Mouse (Mus musculus): Measurements from ENCODE around the gene Ttc39b. TPM values are rescaled to one million over a fixed set of nuclear protein-coding genes. Genes with fewer than 3 reads are reported as not detected.

Gene Ttc39b
- polyA plus RNA-seq, 1 experiment from 2014 or later, result 3.7 TPM

DNA sequence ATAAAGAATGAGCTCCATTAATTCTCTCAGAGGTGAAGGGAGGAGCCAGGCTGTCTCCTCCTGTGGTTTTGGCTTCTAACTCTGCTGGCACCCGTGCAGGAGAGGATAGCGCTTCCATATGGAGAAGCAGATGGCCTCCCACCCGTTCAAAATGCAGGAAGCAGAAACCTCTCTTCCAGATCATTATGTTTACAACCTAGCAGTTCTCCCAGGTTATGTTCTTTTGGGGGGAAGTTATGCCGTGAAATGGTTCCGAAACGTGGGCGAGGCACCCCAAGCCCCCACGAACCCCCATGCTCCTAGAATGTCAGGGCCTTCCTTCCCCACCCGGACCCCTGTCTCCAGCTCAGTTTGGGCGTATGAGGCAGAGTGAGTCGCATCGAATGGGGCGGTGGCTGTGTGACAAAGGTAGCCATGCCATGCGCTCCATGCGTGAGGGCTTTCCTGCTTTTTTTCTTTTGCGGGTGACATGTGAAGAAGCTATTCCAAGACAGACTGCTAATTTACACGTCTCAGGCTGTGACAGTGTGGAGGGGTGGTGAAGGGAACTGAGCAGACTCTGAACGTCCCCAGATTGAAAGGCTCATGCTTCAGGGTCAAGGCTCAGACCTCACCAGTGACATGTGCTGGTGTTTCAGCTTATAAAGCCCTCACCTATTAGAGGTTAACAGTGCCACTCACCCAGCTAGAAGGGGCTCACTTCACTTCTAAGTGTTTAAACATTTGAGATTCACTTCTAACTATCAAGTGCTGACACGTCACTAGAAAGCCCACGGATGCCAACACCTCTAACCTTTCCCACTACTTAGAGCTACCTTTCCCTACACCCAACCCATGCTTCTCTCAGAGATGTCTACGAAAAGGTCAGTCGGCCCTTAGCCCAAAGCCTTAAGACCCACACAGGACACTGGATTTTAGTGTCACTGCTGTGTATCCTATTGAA is 90.6 kb downstream of the Ttc39b start:
- peaks cover 8% of the 10 kb centered on the region for H3K4me1 ChIP-seq
- no peak overlapping the region for H3K4me3 ChIP-seq
- H3K36me3 ChIP-seq, result peaks cover 7% of the 10 kb centered on the region
- H3K9me3 ChIP-seq (replicated peaks), result no peaks in the 10 kb centered on the region
- no peak for ATAC-seq (ENCODE audit: low FRiP score)
- WGBS, result 75% methylated on average over 22 of the region's 22 CpGs
- no peak overlapping the region for H3K27ac ChIP-seq
- no peaks in the 10 kb centered on the region for H3K27me3 ChIP-seq
- no peak overlapping the region for H3K9ac ChIP-seq
- H3K4me2 ChIP-seq (replicated peaks), result no peak overlapping the region

GRCm38 (mm10) chr4:83232315-83232880 is 91.7 kb downstream of the Ttc39b start:
- Histone ChIP-seq H3K9ac (no peak overlapping the region), H3K27ac (no peak overlapping the region), H3K9me3 (replicated peaks) (no peaks in the 10 kb centered on the region), H3K4me3 (no peak overlapping the region), H3K4me2 (replicated peaks) (no peak overlapping the region), H3K27me3 (no peaks in the 10 kb centered on the region), H3K4me1 (peaks cover 11% of the 10 kb centered on the region), H3K36me3 (peaks cover 7% of the 10 kb centered on the region)
- WGBS, result 86% methylated on average over 9 of the region's 9 CpGs
- ATAC-seq (ENCODE audit: low FRiP score), result no peak

- Histone ChIP-seq H3K4me2 (replicated peaks) (no peak overlapping the region), H3K27ac (no peak overlapping the region), H3K27me3 (no peaks in the 10 kb centered on the region), H3K36me3 (no peaks in the 10 kb centered on the region), H3K4me3 (no peak overlapping the region), H3K4me1 (peaks cover 13% of the 10 kb centered on the region), H3K9ac (no peak overlapping the region), H3K9me3 (replicated peaks) (no peaks in the 10 kb centered on the region)
- ATAC-seq (ENCODE audit: low FRiP score), result no peak
- 85% methylated on average over 9 of the region's 9 CpGs for WGBS
These were observed 95.3 kb downstream of the Ttc39b start for GRCm38 (mm10) chr4:83228664-83229283.

- no peak for ATAC-seq (ENCODE audit: low FRiP score)
These were observed 96.0 kb downstream of the Ttc39b start for GRCm38 (mm10) chr4:83228073-83228472.

DNA sequence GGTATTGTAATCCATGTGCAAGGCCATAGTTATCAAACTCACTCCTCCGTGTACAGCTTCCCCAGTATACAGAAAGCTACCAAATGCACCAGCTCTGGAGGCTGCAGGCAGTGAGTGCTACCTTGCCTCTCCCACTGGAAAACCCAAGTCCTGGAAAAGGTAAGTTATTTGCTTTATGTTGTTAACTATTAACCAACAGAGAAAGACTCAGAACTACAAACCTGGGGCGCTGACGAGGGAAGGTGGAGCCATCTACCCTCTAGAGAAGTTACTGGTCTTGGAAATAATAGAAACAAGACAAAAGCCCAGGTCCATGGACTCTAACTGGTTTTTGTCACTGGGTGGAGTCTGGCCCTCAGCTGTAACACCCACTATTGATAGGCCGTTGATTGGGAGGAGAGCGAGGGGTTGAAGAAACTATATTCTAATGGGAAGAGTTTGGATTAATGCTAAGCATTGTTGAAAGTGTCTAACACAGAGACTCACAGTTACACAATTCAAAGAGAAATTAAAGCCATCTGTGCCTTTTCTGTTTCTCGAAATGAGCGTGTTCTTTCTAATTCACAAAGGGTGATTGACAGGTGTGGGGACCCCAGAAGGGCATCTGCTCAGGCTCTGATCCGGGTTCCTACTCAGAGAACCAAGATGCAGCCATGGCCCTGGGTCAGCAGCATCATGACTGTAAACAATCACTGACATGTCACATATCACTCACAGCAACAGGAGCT is 98.3 kb downstream of the Ttc39b start:
- Histone ChIP-seq H3K27ac (no peak overlapping the region), H3K9ac (no peak overlapping the region)

More at GRCm38 (mm10) chr4:83228073-83228472, 96.0 kb downstream of the Ttc39b start:
- H3K9me3 ChIP-seq (replicated peaks), result no peaks in the 10 kb centered on the region
- H3K4me3 ChIP-seq, result no peak overlapping the region
- H3K36me3 ChIP-seq, result no peaks in the 10 kb centered on the region
- H3K4me1 ChIP-seq, result peaks cover 9% of the 10 kb centered on the region; the same call in 1 of the 2 replicates
- no peaks in the 10 kb centered on the region for H3K27me3 ChIP-seq
- H3K9ac ChIP-seq, result no peak overlapping the region
- H3K4me2 ChIP-seq (replicated peaks), result no peak overlapping the region
- WGBS, result 73% methylated on average over 10 of the region's 10 CpGs
- H3K27ac ChIP-seq, result no peak overlapping the region

GRCm38 (mm10) chr4:83224242-83224641 is 99.8 kb downstream of the Ttc39b start:
- Histone ChIP-seq H3K36me3 (no peaks in the 10 kb centered on the region), H3K27me3 (no peaks in the 10 kb centered on the region)
- 47% methylated on average over 5 of the region's 5 CpGs for WGBS

More for the DNA sequence above, 98.3 kb downstream of the Ttc39b start:
- Histone ChIP-seq H3K27me3 (no peaks in the 10 kb centered on the region), H3K4me3 (no peak overlapping the region), H3K4me1 (peaks cover 9% of the 10 kb centered on the region; the same call in 1 of the 2 replicates), H3K4me2 (replicated peaks) (no peak overlapping the region), H3K9me3 (replicated peaks) (no peaks in the 10 kb centered on the region), H3K36me3 (no peaks in the 10 kb centered on the region)
- 55% methylated on average over 8 of the region's 8 CpGs for WGBS
- no peak for ATAC-seq (ENCODE audit: low FRiP score)

DNA sequence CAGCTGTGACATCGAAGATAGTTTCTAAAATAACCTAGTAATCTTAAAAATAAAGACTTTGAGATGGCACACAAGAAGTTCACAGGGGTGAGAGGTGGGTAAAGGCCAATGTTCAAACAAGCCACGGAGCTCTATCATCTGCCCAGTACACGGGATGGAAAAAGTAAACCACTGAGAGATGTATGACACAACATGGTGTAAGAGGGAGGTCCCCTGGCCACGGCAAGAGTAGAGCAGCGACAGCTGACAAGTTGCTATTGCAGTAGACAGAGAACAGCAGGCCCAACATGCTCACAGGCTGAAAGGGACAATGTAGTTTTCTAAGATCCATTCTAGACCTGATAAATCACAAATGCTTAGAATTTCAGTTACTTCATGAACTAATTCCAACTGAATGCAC is 100.9 kb downstream of the Ttc39b start:
- no peaks in the 10 kb centered on the region for H3K27me3 ChIP-seq
- H3K36me3 ChIP-seq, result no peaks in the 10 kb centered on the region
- H3K27ac ChIP-seq, result no peak overlapping the region
- no peak overlapping the region for H3K4me3 ChIP-seq
- H3K4me1 ChIP-seq, result peaks cover 4% of the 10 kb centered on the region; the same call in 1 of the 2 replicates
- no peak for ATAC-seq (ENCODE audit: low FRiP score)
- no peak overlapping the region for H3K9ac ChIP-seq
- no peak overlapping the region for H3K4me2 ChIP-seq (replicated peaks)
- 84% methylated on average over 5 of the region's 5 CpGs for WGBS
- H3K9me3 ChIP-seq (replicated peaks), result no peaks in the 10 kb centered on the region

More at GRCm38 (mm10) chr4:83224242-83224641, 99.8 kb downstream of the Ttc39b start:
- no peak for ATAC-seq (ENCODE audit: low FRiP score)
- no peak overlapping the region for H3K4me2 ChIP-seq (replicated peaks)
- no peak overlapping the region for H3K27ac ChIP-seq
- peaks cover 9% of the 10 kb centered on the region; the same call in 1 of the 2 replicates for H3K4me1 ChIP-seq
- no peak overlapping the region for H3K9ac ChIP-seq
- no peak overlapping the region for H3K4me3 ChIP-seq
- no peaks in the 10 kb centered on the region for H3K9me3 ChIP-seq (replicated peaks)

DNA sequence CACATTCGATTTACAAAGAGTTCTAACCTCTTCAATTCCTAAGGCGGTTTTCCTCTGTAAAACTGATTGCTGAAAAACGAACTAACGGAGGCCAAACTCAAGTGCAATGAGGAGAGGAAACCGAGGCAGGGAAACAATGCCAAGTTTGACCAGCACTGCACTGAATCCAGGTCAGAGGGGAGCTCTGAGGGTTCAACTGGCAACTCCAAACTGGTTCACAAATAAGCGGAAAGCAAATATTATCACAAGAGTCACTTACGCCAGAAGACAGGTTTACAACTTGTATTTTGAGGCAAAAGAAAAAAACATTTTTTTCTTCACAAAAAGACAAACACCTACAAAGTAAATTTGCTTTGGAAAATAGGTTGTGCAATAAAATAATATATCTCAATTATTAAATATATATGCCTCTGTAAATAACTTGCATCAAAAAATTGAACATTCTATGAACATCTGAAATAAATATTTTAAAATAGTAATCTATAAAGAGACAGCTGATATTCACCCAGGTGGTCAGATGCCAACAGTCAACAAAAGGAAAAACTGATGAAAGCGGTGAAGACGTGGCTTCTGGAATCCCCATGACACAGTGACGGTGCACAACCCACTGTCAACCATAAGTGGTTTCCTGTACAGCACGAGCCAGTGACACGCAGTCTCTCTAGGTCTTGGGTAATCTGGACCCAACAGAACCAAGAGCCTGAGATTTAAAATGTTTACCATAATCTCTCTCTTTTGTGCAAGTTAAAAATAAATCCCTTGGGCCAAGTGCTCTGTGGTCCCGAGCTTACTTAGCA is 103.1 kb downstream of the Ttc39b start:
- H3K4me2 ChIP-seq (replicated peaks), result no peak overlapping the region
- H3K9me3 ChIP-seq (replicated peaks), result no peaks in the 10 kb centered on the region
- no peak overlapping the region for H3K9ac ChIP-seq
- ATAC-seq (ENCODE audit: low FRiP score), result no peak
- 89% methylated on average over 13 of the region's 13 CpGs for WGBS
- no peak overlapping the region for H3K27ac ChIP-seq
- no peaks in the 10 kb centered on the region for H3K27me3 ChIP-seq
- H3K4me3 ChIP-seq, result no peak overlapping the region
- no peaks in the 10 kb centered on the region for H3K4me1 ChIP-seq
- H3K36me3 ChIP-seq, result no peaks in the 10 kb centered on the region

- no peaks in the 10 kb centered on the region for H3K36me3 ChIP-seq
- no peaks in the 10 kb centered on the region for H3K4me1 ChIP-seq
- 90% methylated on average over 5 of the region's 5 CpGs for WGBS
- ATAC-seq (ENCODE audit: low FRiP score), result no peak
- H3K27me3 ChIP-seq, result no peaks in the 10 kb centered on the region
- no peak overlapping the region for H3K9ac ChIP-seq
- no peak overlapping the region for H3K27ac ChIP-seq
- no peak overlapping the region for H3K4me3 ChIP-seq
- no peak overlapping the region for H3K4me2 ChIP-seq (replicated peaks)
- no peaks in the 10 kb centered on the region for H3K9me3 ChIP-seq (replicated peaks)
These were observed 104.8 kb downstream of the Ttc39b start for GRCm38 (mm10) chr4:83219253-83219652.

DNA sequence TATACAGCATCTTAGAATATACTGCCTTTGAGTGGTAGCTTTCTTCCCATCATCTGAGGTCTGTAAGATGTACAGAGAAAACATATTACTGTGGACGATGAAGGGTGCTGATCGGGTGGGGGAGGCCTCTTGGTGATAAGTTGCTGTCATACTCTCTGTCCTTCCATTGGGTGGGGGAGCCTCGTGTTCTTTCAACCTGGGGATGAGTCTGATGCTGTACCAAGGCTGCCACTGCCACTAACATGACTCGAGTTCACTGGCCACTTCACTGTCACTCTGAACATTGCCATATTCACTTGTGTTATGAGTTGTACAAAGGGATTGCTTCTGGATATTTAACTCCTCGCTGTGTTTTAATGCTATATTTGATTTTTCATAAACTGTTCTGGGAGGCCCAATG is 106.9 kb downstream of the Ttc39b start:
- WGBS, result 86% methylated on average over 5 of the region's 5 CpGs
- no peak overlapping the region for H3K4me2 ChIP-seq (replicated peaks)
- no peak for ATAC-seq (ENCODE audit: low FRiP score)

GRCm38 (mm10) chr4:83216381-83216780 is 107.7 kb downstream of the Ttc39b start:
- ATAC-seq (ENCODE audit: low FRiP score), result no peak
- H3K9me3 ChIP-seq (replicated peaks), result no peaks in the 10 kb centered on the region
- H3K4me3 ChIP-seq, result no peak overlapping the region
- H3K9ac ChIP-seq, result no peak overlapping the region
- H3K27me3 ChIP-seq, result no peaks in the 10 kb centered on the region
- 86% methylated on average over 7 of the region's 7 CpGs for WGBS
- no peaks in the 10 kb centered on the region for H3K4me1 ChIP-seq
- no peak overlapping the region for H3K4me2 ChIP-seq (replicated peaks)
- H3K36me3 ChIP-seq, result no peaks in the 10 kb centered on the region
- no peak overlapping the region for H3K27ac ChIP-seq

More for the DNA sequence above, 106.9 kb downstream of the Ttc39b start:
- Histone ChIP-seq H3K9ac (no peak overlapping the region), H3K4me3 (no peak overlapping the region), H3K36me3 (no peaks in the 10 kb centered on the region), H3K9me3 (replicated peaks) (no peaks in the 10 kb centered on the region), H3K4me1 (no peaks in the 10 kb centered on the region), H3K27ac (no peak overlapping the region), H3K27me3 (no peaks in the 10 kb centered on the region)
